Comparison of ENCODE assay signal across 9 mouse cellular contexts in the genomic region with DNA sequence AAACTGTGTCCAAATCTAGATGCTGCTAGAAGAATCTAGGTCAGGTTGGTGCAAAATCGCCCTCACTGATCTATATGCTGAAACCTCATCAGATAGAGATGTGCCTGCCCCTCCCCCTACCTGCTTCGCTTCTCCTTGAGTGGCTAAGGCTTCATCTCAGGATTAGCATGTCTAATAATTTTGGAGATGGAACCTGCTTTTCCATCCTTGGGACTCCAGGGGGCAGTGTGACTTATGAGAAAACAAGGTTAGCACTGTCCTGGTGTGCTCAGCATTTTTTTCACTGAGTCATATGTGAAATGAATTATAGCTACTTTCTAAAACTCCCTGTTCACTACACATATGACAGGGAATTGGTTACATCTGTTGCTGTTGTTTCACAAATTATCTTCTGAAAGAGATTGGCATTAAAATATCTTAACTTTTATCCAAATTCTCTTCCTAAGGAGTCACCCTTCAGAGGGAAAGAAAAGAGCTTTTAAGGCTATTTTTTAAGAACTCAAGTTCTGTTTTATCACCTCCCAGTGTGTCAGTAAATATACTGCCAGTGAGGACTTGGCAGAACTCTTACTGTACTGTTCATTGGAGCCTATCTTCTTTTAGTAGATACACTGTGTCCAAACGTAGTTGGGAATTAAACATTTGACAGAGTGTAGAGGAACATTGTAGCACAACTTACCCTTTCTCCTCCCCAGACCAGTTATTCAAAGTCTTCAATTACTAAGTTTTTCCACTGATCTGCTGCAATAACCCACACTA.
A peak's percentile ranks its signal among the peaks of the same experiment; 100 is the strongest.
DNase-seq lines count a peak whose midpoint lies in the region; ATAC-seq and TF ChIP-seq lines count a peak whose summit lies in the region.
"Had no signal": no experiment of that assay in that cellular context is flagged by ENCODE, and none has a peak within 500 bp of the region (broad histone marks: within the 10 kb centered on the region; RNA-seq: fewer than 3 reads in every experiment).

No protein-coding gene starts in this region.

- TF ChIP-seq CTCF in liver, embryonic 14.5 days (IDR thresholded peaks at IDR 0.05; ENCODE audit: low read depth), result peak; percentile 32; the same call in 1 of the 2 replicates

- H3K4me3 ChIP-seq in heart, embryonic 16.5 days (ENCODE audit: low read length), result no peak overlapping the region
- H3K4me3 ChIP-seq in liver, embryonic 14.5 days (ENCODE audit: insufficient read depth in 1 of 2, low read depth in 2 of 2, low read length in 2 of 2), result no peak overlapping the region
- H3K4me3 ChIP-seq: megakaryocyte, embryonic 14.5 days had no signal

- H3K27ac ChIP-seq in heart, embryonic 16.5 days (ENCODE audit: low read length), result no peak overlapping the region
- no peak overlapping the region for H3K27ac ChIP-seq in liver, embryonic 14.5 days

- 30% methylated on average over 3 of the region's 3 CpGs for WGBS in heart, embryonic 16.5 days
- WGBS in liver, embryonic 14.5 days (ENCODE audit: insufficient replicate concordance), result 37% methylated on average over 3 of the region's 3 CpGs

- H3K4me2 ChIP-seq in heart, embryonic 16.5 days (ENCODE audit: low read depth, low read length), result no peak overlapping the region
- no peak overlapping the region for H3K4me2 ChIP-seq in liver, embryonic 14.5 days (ENCODE audit: low read depth)

- H3K27me3 ChIP-seq in heart, embryonic 16.5 days (ENCODE audit: control insufficient read depth, insufficient read depth, low read length), result no peaks in the 10 kb centered on the region
- H3K27me3 ChIP-seq in liver, embryonic 14.5 days (ENCODE audit: control insufficient read depth, insufficient read depth, low read length), result no peaks in the 10 kb centered on the region
- H3K27me3 ChIP-seq: megakaryocyte, embryonic 14.5 days had no signal

- no peaks in the 10 kb centered on the region for H3K9me3 ChIP-seq in heart, embryonic 16.5 days (replicated peaks; ENCODE audit: control insufficient read depth, low read length)
- no peaks in the 10 kb centered on the region for H3K9me3 ChIP-seq in liver, embryonic 14.5 days (ENCODE audit: control insufficient read depth, low read length)

- no peak overlapping the region for H3K9ac ChIP-seq in heart, embryonic 16.5 days (ENCODE audit: low read length)
- no peak overlapping the region for H3K9ac ChIP-seq in liver, embryonic 14.5 days (replicated peaks)

- peak; percentile 51 for DNase-seq in ES-CJ7 (ENCODE audit: low read depth, low spot score)
- peak; percentile 36 to 47 for DNase-seq in adrenal gland, adult 18-20 months (ENCODE audit: low spot score in 2 of 2)
- peak; percentile 28 for DNase-seq in embryo, embryonic 9.5 days (ENCODE audit: extremely low spot score)
- DNase-seq in kidney, postnatal 10 days, result peak; percentile 63
- DNase-seq in liver, embryonic 14.5 days (ENCODE audit: low read depth in 3 of 3, low spot score in 3 of 3), result no peak
- DNase-seq in right cerebral cortex, postnatal 10 days (ENCODE audit: low spot score in 2 of 2), result peak; percentile 59 to 64

- no peak for TF ChIP-seq EP300 in liver, embryonic 14.5 days (IDR thresholded peaks at IDR 0.05; ENCODE audit: low read depth)

- ATAC-seq in heart, embryonic 16.5 days (replicated peaks; ENCODE audit: extremely low read depth, insufficient read depth, low FRiP score), result peak; percentile 73
- ATAC-seq in liver, embryonic 14.5 days (ENCODE audit: insufficient read depth), result no peak
- ATAC-seq in inflammation-experienced regulatory T-cells, adult 6 months, result no peak

- no peaks in the 10 kb centered on the region for H3K36me3 ChIP-seq in heart, embryonic 16.5 days (ENCODE audit: control insufficient read depth, insufficient read depth)
- H3K36me3 ChIP-seq in liver, embryonic 14.5 days (replicated peaks; ENCODE audit: control insufficient read depth, insufficient read depth, low read depth), result no peaks in the 10 kb centered on the region

- H3K4me1 ChIP-seq in heart, embryonic 16.5 days (ENCODE audit: control insufficient read depth, insufficient read depth, low read length), result no peaks in the 10 kb centered on the region
- H3K4me1 ChIP-seq in liver, embryonic 14.5 days (replicated peaks; ENCODE audit: control insufficient read depth in 2 of 2, insufficient read depth in 2 of 2, low read length in 1 of 2), result no peaks in the 10 kb centered on the region
- H3K4me1 ChIP-seq: megakaryocyte, embryonic 14.5 days had no signal

Comparison
In these comparisons a context has a peak if more than half of its experiments do, and no peak if none do; other contexts are left out.
1. DNase-seq: peak in ES-CJ7 (single experiment), adrenal gland, adult 18-20 months (2 of 2), embryo, embryonic 9.5 days (single experiment), kidney, postnatal 10 days (single experiment) and right cerebral cortex, postnatal 10 days (2 of 2); none in liver, embryonic 14.5 days (0 of 3).